Mouse (Mus musculus) testis, postnatal 10 days (tissue): ENCODE results near the gene Slc35e3.
"Not testable (repeated sequence)": the region's sequence is repeated elsewhere in the genome, so short reads cannot be mapped to it uniquely, and the experiment has no call there.

ENCODE experiments used
- DNase-seq: peaks from one replicate; pipeline ENCODE4 v3.0.0; 2021; ENCODE audit warnings: low spot score

The Slc35e3 gene

DNA sequence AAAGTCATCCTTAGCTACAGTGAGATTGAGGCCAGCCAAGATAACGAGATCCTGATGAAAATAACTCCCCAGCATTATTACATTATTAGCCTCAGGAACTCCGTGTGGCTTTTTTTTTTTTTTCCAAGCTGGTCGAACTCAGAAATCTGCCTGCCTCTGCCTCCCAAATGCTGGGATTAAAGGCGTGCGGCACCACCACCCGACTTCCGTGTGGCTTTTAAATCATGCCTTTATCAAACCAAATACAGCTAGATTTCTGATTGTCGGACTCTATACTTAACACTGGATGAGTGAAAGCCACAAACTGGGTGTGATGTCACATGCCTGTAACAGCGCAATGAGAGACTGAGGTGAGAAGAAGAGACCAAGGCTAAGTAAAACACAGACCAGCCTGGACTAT lies 33.3 kb downstream of the Slc35e3 start:
- no peak for DNase-seq

DNA sequence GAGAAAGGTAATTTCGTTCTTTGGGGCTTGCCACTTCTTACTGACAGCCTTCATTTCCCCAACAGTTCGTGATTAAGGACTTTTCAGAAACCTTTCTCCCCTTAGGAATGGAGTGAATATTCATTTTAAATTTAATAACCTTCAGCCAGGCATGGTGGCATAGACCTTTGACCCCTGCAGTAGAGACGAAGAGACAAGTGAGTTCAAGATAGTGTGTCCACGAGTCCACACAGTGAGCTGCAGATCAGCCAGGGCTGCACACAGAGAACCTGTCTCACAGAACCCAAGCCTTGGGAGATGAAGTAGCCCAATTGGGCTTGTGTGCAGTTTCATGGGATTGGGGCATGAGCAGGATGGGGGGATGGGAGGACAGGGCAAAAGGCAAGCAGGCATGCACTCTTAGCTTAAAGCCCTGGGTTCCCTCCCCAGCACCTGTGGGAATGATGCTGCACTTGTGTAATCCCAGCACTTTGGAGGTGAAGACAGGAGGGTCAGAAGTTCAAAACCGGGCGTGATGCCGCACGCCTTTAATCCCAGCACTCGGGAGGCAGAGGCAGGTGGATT lies 33.9 kb downstream of the Slc35e3 start:
- no peak for DNase-seq

DNA sequence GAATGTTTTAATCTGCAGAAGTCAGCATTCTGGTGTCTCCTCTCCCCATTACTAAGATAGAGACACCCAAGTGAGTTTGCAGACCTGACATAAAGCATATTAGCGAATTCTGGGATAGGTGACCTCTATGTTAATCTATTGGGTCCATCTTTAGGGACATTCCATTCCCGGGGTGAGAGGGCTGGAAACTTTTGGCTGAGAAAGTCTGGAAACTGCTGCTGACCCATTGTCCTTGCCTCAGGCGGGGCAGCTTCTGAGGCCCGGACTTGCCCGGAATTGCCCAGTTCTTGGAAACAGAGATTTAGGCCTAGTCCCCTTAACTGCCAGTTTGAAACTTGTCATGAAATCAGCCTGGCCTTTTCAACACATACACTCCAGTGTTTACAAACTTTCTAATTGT lies 34.8 kb downstream of the Slc35e3 start:
- no peak for DNase-seq

DNA sequence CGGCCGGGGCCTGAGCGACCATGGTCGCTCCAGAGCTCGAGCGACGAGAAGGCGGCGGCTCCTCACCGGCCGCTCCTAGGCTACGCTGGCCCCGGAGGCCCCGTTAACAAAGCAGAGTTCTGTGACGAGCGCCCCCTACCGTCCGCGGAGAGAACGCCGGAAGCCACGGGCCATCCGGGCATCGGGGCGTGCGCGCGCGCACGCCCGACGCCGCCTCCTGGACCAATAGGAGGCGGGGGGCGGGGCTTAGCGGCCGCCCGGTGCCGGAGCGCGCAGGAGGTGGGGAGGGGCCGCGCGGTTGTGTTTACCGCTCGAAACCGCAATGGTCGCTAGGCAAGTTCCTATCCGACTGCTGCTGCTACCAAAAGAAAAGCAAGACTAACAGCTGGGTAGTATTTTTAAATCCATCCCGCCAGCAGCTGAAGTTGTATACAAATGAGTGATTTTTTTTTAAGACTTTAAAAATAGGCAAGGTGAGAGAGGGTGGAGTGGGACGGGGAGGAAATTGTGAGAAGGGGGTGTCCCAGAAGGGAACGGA lies 35.5 kb downstream of the Slc35e3 start, which contains the start of gene Mdm2:
Gene Mdm2, minus strand, starts transcription at position 155 of the 538 bp plus-strand sequence.
- DNase-seq: peak; percentile 99

DNA sequence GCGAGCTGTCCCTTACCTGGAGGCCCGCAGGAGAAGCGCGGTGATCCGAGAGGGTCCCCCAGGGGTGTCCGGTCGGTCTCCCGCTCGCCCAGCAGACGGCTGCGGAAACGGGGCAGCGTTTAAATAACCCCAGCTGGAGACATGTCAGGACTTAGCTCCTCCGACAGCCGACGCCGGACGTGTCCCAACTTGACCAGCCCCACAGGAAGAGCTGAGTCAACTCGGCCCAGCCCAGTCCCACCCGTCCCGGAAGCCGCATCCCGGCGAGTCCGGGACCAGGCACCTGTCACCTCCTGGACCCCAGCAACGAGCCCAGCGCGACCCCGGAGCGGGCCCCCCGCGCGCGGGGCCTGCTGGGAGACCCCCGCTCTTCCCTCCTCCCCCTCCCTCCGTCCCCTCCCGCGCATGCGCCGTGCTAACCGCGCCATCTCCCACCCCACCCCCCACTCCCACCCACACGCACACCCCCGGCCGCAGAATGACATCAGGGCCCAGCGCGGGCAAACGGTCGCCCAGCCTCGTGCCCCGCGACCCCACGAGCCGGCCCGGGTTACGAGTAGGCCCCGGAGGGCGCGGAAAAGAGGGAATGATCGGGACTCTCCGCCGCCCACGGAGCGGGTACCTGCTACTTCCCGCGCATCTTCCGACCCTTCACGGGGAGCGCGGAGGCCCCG lies 36.1 kb downstream of the Slc35e3 start:
- peak; percentile 86 for DNase-seq

DNA sequence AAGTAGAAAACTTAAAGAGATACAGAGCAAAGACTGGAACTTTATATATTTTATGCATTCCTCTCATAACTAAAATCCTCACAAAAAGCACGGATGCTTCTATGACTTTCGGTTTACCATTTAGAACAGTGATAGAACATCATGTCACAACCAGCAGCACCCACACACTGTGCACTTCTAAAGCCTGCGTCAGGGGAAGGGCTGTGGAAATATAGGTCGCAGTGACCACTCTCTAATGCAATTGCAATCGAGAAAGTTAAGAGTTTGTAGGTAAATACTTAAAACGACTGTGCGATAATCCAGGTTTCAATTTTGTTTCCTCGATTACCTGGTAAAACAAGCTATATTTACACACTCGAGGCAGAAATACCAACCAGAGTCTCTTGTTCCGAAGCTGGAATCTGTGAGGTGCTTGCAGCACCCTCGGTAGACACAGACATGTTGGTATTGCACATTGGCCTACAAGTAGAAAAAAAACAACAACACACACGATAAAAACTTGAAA lies 36.8 kb downstream of the Slc35e3 start:
- DNase-seq: no peak

DNA sequence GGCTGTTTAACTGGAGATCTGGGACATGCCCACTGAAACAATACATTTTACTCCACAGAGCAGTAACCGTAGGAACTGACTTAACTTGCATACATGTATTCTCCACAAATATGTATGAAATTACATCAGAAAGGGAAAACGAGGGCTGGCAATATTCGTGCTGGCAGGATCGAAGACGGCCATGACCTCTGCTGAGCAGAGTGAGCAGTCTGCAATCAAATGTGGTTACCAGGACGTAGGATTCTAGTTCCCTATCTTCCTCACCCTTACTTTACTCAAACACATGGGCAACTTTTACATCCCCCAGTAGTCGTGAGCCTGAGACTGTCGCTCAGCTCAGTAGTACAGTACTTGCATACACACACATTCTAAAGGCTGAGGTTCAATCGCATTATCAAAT lies 37.3 kb downstream of the Slc35e3 start:
- DNase-seq: no peak

DNA sequence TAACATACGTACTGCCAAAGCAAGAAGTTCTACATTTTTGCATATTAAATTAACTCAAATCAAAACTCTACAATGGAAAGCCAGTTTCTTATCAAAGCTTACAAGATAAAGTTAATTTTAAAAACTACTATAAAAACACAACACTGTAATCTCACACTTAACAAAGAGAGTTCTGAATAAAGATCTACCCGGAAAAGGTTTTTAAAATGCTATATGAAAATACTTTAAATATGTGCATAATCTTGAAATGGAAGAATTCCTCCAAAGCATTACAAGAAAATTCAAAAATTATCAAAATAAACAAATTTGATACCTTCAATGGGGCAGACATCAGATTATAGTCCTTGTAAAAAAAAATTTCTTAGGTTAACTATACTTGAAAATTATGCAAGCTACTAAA lies 37.8 kb downstream of the Slc35e3 start:
- DNase-seq: no peak

DNA sequence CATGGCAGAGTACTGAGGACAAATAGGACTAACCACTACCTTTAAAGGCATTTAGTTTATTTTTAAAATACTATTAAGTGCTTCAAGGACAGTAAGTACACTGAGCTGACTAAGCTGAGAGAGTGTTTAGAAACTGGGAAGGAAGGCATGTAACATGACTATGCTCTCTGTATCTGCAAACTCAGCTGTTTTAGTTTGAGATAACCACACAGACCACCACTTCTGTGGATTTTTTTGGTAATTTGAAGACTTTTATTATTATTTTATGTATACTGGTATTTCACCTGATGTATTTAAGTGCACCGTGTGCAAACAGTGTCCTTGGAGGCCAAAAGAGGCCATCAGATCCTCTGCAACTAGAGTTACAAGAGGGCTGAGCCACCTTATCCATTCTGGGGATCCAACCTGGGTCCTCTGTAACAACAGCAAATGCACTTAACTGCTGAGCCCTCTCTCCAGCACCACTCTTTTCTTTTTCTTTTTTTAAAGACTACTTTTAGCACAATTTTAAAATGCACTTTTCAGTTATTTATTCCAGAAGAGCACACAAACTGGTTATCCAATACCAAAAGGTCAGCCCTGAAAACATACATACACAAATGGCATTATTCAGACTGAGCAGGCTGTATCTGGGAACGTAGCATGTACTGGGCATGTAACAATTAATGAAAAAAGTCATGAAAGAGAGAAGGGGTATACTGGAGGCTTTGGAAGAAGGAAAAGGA lies 38.9 kb downstream of the Slc35e3 start:
- DNase-seq: no peak

DNA sequence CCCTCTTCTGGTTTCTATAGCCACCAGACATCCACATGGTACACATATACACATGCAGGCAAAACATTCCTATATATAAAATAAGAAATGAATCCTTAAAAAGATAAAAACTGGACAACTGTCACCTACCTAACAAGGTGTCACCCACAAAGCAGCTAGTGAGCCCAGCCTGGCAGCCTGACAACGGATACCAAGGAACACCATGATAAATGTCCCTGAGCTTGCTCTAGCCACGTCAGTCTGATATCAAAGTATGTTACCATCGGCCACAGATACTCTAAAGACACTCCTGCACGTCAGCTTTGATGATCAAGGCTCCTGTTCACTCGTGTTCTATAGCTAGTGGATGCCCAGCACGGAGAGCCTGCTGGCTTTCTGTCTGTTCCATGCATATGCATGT lies 39.7 kb downstream of the Slc35e3 start:
- no peak for DNase-seq

DNA sequence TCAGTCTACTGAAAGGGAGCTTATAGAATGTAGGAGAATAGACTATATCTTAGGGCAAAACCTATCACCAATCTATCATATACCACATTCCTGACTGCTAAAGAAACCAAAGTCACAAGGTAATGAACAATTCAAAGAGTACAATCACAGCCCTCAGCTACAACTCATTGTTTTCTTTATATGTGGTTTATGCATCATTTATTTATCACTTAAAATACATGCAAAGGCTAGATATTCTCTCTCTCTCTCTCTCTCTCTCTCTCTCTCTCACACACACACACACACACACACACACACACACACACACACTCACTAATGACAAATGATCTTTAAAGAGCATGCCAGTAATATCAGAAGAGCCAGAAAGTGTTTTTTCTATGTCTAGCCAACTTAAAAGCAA lies 40.4 kb downstream of the Slc35e3 start:
- DNase-seq: no peak

DNA sequence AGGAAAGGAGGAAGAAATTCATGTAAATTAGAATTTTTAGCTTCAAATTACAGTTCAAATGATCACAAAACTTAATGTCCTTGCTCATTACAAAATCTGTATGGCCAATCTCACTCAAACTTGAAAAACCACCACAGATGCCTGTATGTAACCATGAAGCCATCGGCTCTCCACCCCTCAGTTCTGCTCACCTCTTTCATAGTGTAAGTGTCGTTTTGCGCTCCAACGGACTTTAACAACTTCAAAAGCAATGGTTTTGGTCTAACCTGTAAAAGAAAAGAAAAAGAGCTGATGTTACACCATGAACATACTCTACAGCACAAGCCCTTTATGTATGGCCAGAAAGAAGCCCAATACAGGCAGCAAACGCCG lies 41.2 kb downstream of the Slc35e3 start:
- no peak for DNase-seq

DNA sequence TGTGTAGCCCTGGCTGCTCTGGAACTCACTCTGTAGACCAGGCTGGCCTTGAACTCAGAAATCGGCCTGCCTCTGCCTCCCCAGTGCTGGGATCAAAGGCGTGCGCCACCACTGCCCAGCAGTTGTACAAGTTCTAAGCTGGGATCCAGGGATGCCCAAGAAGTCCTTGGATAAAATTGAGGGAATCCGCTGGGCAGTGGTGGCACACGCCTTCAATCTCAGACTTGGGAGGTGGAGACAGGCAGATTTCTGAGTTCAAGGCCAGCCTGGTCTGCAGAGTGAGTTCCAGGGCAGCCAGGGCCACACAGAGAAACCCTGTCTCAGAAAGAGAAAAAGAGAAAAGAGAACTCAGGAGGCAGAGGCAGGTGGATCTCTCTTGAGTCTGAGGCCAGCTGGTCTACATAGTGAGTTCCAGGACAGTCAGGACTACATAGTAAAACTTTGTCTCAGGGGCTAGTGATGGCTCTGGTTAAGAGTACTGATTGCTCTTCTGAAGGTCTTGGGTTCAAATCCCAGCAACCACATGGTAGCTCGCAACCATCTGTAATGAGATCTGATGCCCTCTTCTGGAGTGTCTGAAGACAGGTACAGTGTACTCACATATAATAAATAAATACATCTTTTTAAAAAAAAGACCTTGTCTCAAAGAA lies 41.7 kb downstream of the Slc35e3 start:
- not testable (repeated sequence) for DNase-seq

DNA sequence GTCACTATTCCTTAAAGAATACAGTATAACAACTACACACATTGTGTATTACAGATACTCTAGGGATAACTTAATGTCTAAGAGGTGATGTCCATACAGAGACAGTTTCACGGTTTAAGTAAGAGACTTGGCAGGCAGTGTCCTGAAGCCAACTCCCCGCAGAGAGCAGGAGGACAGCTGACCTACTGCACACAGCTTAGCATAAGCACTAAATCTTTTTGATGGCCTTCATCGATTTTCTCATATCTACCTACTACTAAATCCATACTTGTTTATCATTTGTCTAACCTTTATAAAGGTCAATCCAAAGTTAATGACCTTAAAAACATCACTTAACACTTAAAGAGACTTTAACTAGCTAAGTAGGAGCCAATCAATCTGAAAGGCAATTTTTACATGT lies 42.7 kb downstream of the Slc35e3 start:
- DNase-seq: no peak

DNA sequence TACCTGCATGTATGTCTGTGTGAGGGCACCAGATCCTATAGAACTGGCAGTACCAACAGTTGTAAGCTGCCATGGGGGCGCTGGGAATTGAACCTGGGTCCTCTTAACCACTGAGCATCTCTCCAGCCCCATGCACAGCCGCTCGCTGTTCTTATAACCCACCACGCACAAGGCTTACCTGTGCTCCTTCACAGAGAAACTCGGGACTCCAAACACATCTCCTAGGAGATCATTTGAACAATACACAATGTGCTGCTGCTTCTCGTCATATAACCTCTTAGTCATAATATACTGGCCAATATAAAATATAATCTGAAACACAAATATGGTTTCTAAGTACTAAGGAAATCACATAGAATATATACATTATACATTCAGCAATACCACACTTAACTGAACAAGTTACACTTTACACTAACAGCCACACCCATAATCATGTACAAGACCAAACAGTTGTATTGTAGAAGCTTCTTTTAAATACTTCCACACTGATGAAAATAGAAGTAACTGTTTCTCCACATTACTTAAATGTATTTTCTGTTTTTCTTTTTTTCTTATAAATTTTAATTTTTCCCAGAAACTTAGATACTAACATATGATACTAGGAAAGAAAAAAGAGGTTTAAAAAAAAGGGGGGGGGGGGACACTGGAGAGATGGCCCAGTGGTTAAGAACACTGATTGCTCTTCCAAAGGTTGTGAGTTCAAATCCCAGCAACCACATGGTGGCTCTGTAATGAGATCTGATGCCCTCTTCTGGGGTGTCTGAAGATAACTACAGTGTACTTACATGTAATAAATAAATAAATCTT lies 43.9 kb downstream of the Slc35e3 start:
- no peak for DNase-seq

DNA sequence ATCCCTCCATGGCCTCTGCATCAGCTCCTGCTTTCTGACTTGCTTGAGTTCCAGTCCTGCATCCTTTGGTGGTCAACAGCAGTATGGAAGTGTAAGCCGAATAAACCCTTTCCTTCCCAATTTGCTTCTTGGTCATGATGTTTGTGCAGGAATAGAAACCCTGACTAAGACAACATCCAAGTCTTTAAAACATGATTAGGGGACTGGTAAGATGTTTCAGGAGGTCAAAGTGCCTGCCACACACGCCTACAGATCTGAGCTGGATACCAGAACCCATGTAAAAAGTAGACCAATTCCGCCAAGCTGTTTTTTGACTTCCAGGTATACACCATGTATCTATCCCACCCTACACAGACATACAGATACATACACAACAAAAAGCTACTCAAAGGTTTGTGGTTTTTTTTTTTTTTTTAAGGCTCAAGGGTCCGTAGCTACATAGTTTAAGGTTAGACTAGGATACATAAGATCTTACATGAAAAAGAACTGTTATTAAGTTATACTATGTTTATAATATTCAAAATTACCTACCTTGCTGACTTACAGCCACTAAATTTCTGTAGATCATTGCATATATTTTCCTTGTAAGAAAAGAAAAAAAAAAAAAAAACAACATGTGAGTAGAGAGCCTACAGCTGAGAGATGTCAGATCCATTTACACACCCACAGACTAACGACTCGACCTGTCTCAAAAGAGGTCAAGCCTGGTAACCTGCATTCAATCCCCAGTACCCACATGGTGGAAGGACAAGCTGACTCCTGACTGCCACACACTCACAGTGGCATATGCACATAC lies 44.9 kb downstream of the Slc35e3 start:
- DNase-seq: no peak

DNA sequence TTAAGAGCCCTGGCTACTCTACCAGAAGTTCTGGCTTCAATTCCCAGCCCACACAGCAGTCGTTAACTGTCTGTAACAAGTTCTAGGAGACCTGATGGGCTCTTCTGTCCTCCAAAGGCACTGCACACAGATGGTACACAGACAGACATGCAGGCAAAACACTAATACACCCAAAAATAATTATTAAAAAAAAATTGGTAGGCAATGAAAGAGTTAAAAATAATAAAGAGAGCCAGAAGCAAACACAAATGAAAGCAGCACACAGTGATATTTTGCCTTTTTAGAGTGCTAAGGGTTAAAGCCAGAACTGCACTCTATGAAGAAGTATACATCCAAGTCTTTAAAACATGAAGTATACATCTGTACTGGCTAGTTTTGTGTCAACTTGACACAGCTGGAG lies 45.7 kb downstream of the Slc35e3 start:
- DNase-seq: no peak

DNA sequence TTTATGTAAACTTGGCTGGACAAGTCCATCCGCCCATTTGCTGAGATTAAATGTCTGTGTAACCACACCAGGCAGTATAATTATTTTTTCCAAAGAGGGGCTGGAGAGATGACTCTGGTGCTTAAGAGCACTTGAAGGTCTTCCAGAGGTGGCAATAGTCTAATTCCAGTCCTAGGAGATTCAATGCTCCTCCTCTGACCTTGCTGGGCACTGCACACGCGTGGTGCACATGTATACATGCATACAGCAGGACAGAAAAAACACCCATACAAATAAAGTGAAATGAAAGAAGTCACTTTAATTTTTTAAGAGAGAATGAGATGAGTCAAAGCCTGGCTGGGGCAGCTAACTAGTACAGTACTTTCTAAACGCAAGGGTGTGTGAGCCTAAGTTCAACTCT lies 46.3 kb downstream of the Slc35e3 start:
- no peak for DNase-seq

DNA sequence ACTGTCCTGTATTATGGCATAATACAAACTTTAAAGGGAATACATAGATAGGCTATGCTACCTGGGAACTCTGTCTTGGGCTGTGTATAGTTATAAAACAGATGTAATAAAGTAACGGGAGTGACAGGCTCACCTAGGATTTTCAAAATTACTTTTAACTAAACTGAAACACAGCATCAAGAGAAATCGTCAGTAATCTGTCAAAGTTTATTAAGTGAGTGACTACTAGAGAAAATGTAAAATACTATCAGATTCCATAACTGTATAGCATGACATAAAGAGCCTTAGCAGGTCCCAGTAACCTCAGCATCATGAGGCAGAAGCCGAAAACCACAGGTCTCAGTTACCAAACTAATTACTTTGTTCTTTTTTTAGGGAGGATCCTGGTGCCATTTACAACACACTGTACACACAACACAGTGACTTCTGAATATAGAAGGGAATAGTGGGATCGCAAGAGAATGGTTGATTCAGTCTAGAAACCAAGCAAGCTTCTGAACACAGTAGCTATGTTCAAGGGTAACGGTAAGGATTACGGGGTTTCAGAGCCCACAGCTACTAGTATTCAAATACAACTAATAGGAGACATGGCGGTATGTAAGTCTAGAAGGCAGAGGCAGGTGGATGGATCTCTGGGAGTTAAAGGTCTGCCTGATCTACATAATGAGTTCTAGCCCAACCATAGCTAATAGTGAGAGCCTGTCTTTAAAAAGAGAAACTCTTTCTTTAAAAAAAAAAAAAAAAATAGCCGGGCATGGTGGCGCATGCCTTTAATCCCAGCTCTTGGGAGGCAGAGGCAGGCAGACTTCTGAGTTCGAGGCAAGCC lies 47.6 kb downstream of the Slc35e3 start:
- DNase-seq: no peak

DNA sequence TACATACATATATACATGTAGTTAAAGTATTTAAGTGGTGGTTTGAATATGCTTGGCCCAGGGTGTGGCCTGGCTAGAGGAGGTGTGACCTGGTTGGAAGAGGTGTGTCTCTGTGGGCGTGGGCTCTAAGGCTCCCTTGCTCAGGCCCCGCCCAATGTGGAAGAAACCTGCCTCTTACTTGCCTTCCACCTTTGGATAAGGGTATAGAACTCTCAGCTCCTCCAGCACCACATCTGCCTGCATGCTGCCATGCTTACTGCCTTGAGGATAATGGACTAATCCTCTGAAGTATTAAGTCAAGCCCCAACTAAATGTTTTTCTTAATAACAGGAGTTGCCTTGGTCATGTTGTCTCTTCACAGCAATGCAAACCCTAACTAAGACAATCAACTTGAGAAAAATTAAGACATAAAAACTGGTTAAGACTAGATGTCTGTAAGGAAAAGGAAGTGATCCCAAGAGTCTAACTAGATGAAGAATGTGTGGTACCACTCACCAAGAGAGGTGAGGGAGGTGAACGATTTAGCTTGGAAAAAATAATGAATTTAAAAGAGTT lies 48.5 kb downstream of the Slc35e3 start:
- no peak for DNase-seq
